ENCODE assay signal across 19 mouse cellular contexts in the genomic region with DNA sequence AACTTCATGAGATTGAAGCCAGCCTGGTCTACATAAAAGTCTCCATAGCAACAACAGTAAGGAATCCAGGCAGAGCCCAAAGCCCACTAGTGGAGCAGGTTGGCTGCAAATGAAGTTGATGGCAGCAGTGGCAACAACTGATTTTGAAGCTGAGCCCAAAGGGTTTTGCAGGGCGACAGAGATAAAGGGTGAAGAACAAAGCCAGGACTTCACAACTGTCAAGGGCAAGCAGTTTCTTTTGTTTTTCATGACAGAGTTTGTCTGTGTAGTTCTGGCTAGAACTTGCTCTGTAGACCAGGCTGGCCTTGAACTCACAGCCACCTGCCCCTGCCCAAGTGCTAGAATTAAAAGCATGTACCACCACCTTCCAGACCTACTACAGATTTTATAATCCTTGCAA. TPM values are rescaled to one million over a fixed set of nuclear protein-coding genes. Genes with fewer than 3 reads are reported as not detected.
DNase-seq lines count a peak whose midpoint lies in the region; ATAC-seq lines count a peak whose summit lies in the region.
"Had no signal": no experiment of that assay in that cellular context is flagged by ENCODE, and none has a peak within 500 bp of the region (broad histone marks: within the 10 kb centered on the region; RNA-seq: fewer than 3 reads in every experiment).

No protein-coding gene starts in this region.

- H3K4me1 ChIP-seq in forebrain, embryonic 12.5 days, result peaks cover 36% of the 10 kb centered on the region
- H3K4me1 ChIP-seq in forebrain, embryonic 16.5 days (replicated peaks; ENCODE audit: control insufficient read depth, insufficient read depth, low read length), result peaks cover 29% of the 10 kb centered on the region
- peaks cover 31% of the 10 kb centered on the region for H3K4me1 ChIP-seq in hindbrain, embryonic 13.5 days (replicated peaks)
- H3K4me1 ChIP-seq in hindbrain, embryonic 16.5 days (ENCODE audit: control insufficient read depth, insufficient read depth, low read depth, low read length), result peaks cover 29% of the 10 kb centered on the region
- H3K4me1 ChIP-seq in neural tube, embryonic 15.5 days, result peaks cover 34% of the 10 kb centered on the region

- no peaks in the 10 kb centered on the region for H3K9me3 ChIP-seq in forebrain, embryonic 12.5 days
- H3K9me3 ChIP-seq in forebrain, embryonic 16.5 days (ENCODE audit: control insufficient read depth, low read length), result no peaks in the 10 kb centered on the region
- no peaks in the 10 kb centered on the region for H3K9me3 ChIP-seq in hindbrain, embryonic 13.5 days
- no peaks in the 10 kb centered on the region for H3K9me3 ChIP-seq in hindbrain, embryonic 16.5 days (ENCODE audit: control insufficient read depth, low read length)
- H3K9me3 ChIP-seq in neural tube, embryonic 15.5 days (replicated peaks), result no peaks in the 10 kb centered on the region
- H3K9me3 ChIP-seq: embryonic facial prominence, embryonic 12.5 days; G1E; hindbrain, embryonic 15.5 days had no signal

- WGBS in forebrain, embryonic 12.5 days, result 48% methylated on average over 1 of the region's 1 CpGs
- 27% methylated on average over 1 of the region's 1 CpGs for WGBS in forebrain, embryonic 16.5 days
- WGBS in hindbrain, embryonic 13.5 days, result 35% methylated on average over 1 of the region's 1 CpGs
- WGBS in hindbrain, embryonic 16.5 days, result 25% methylated on average over 1 of the region's 1 CpGs
- WGBS in neural tube, embryonic 15.5 days, result 37% methylated on average over 1 of the region's 1 CpGs

- H3K4me2 ChIP-seq in forebrain, embryonic 12.5 days, result no peak overlapping the region
- H3K4me2 ChIP-seq in forebrain, embryonic 16.5 days (ENCODE audit: low read length), result no peak overlapping the region
- H3K4me2 ChIP-seq in hindbrain, embryonic 13.5 days, result no peak overlapping the region
- H3K4me2 ChIP-seq in hindbrain, embryonic 16.5 days (ENCODE audit: low read length), result no peak overlapping the region
- H3K4me2 ChIP-seq in neural tube, embryonic 15.5 days, result no peak overlapping the region

- no peak for DNase-seq in neural tube, embryonic 10.5 days (ENCODE audit: extremely low spot score, low spot score)
- peak; percentile 72 for DNase-seq in ZHBTc4 (ENCODE audit: low read depth, low spot score)
- DNase-seq: adrenal gland, postnatal 14 days; cerebellum, adult 2 months; cerebellum, postnatal 14 days; forebrain, postnatal 0 days; gastrocnemius, postnatal 36 days; heart, adult 11 months; heart, postnatal 10 days; kidney, adult 18-20 months had no signal

- H3K36me3 ChIP-seq in forebrain, embryonic 12.5 days (replicated peaks), result peaks cover 19% of the 10 kb centered on the region
- H3K36me3 ChIP-seq in forebrain, embryonic 16.5 days (ENCODE audit: control insufficient read depth, insufficient read depth), result no peaks in the 10 kb centered on the region
- H3K36me3 ChIP-seq in hindbrain, embryonic 13.5 days, result peaks cover 11% of the 10 kb centered on the region
- H3K36me3 ChIP-seq in hindbrain, embryonic 16.5 days (ENCODE audit: control insufficient read depth, insufficient read depth, low read length), result peaks cover 6% of the 10 kb centered on the region
- peaks cover 10% of the 10 kb centered on the region for H3K36me3 ChIP-seq in neural tube, embryonic 15.5 days

- H3K27me3 ChIP-seq in forebrain, embryonic 12.5 days, result no peaks in the 10 kb centered on the region
- H3K27me3 ChIP-seq in forebrain, embryonic 16.5 days (replicated peaks; ENCODE audit: control insufficient read depth, insufficient read depth, low read length), result no peaks in the 10 kb centered on the region
- no peaks in the 10 kb centered on the region for H3K27me3 ChIP-seq in hindbrain, embryonic 13.5 days
- H3K27me3 ChIP-seq in hindbrain, embryonic 16.5 days (replicated peaks; ENCODE audit: control insufficient read depth, insufficient read depth, low read length), result no peaks in the 10 kb centered on the region
- H3K27me3 ChIP-seq in neural tube, embryonic 15.5 days (replicated peaks), result no peaks in the 10 kb centered on the region
- H3K27me3 ChIP-seq: embryonic facial prominence, embryonic 12.5 days; hindbrain, embryonic 15.5 days had no signal

- no peak overlapping the region; the same call in 1 of the 2 replicates for H3K9ac ChIP-seq in forebrain, embryonic 12.5 days
- no peak overlapping the region for H3K9ac ChIP-seq in forebrain, embryonic 16.5 days (replicated peaks; ENCODE audit: low read depth, low read length)
- H3K9ac ChIP-seq in hindbrain, embryonic 13.5 days, result no peak overlapping the region
- no peak overlapping the region for H3K9ac ChIP-seq in hindbrain, embryonic 16.5 days (ENCODE audit: low read depth, low read length)
- H3K9ac ChIP-seq in neural tube, embryonic 15.5 days (replicated peaks), result no peak overlapping the region
- H3K9ac ChIP-seq: forebrain, postnatal 0 days had no signal

- H3K27ac ChIP-seq in forebrain, embryonic 12.5 days, result peak overlapping the region; percentile 42; the same call in 1 of the 2 replicates
- no peak overlapping the region for H3K27ac ChIP-seq in forebrain, embryonic 16.5 days (ENCODE audit: low read length)
- peak overlapping the region; percentile 26; the same call in 1 of the 2 replicates for H3K27ac ChIP-seq in hindbrain, embryonic 13.5 days
- no peak overlapping the region for H3K27ac ChIP-seq in hindbrain, embryonic 16.5 days (ENCODE audit: low read depth, low read length)
- 0 out of 2 replicates have a peak overlapping the region, but pooled peaks have one; percentile 23 for H3K27ac ChIP-seq in neural tube, embryonic 15.5 days (replicated peaks)

- no peak overlapping the region; the same call in 1 of the 2 replicates for H3K4me3 ChIP-seq in forebrain, embryonic 12.5 days (replicated peaks)
- no peak overlapping the region for H3K4me3 ChIP-seq in forebrain, embryonic 16.5 days (replicated peaks; ENCODE audit: low read length)
- H3K4me3 ChIP-seq in hindbrain, embryonic 13.5 days, result no peak overlapping the region
- no peak overlapping the region for H3K4me3 ChIP-seq in hindbrain, embryonic 16.5 days (ENCODE audit: low read length)
- H3K4me3 ChIP-seq in neural tube, embryonic 15.5 days (replicated peaks), result no peak overlapping the region

- ATAC-seq in forebrain, embryonic 12.5 days (ENCODE audit: low FRiP score), result no peak
- ATAC-seq in forebrain, embryonic 16.5 days, result no peak
- ATAC-seq in hindbrain, embryonic 13.5 days (ENCODE audit: low FRiP score), result no peak
- no peak for ATAC-seq in hindbrain, embryonic 16.5 days
- ATAC-seq in neural tube, embryonic 15.5 days (ENCODE audit: low FRiP score), result no peak
- ATAC-seq: activated CD4-positive, CD25-positive, alpha-beta regulatory T cell, adult 4 months; forebrain, postnatal 0 days had no signal

RNA-seq across cellular contexts. Expression of a gene that starts 1.6 kb away (rescaled TPM):
- polyA plus RNA-seq in forebrain, embryonic 12.5 days (2016; fragmentation: Nextera tagmentation; extraction: Ambion mirVana), result 595 and 609 TPM in 2 replicates
- 551 and 582 TPM in 2 replicates for polyA plus RNA-seq in forebrain, embryonic 16.5 days (2015; fragmentation: Nextera tagmentation; extraction: Ambion mirVana)
- polyA plus RNA-seq in hindbrain, embryonic 13.5 days (2015; fragmentation: Nextera tagmentation; extraction: Ambion mirVana), result 495 and 503 TPM in 2 replicates
- polyA plus RNA-seq in hindbrain, embryonic 16.5 days (2015; fragmentation: Nextera tagmentation; extraction: Ambion mirVana), result 389 and 459 TPM in 2 replicates
- polyA plus RNA-seq in neural tube, embryonic 15.5 days (2015; fragmentation: Nextera tagmentation; extraction: Ambion mirVana), result 433 and 459 TPM in 2 replicates

RNA-seq across cellular contexts. Expression of a gene that starts 14.2 kb away (rescaled TPM):
- polyA plus RNA-seq in forebrain, embryonic 12.5 days (2016; fragmentation: Nextera tagmentation; extraction: Ambion mirVana), result 37.8 and 39.1 TPM in 2 replicates
- 29.4 and 32.6 TPM in 2 replicates for polyA plus RNA-seq in forebrain, embryonic 16.5 days (2015; fragmentation: Nextera tagmentation; extraction: Ambion mirVana)
- polyA plus RNA-seq in hindbrain, embryonic 13.5 days (2015; fragmentation: Nextera tagmentation; extraction: Ambion mirVana), result 34.1 and 35.8 TPM in 2 replicates
- 30.1 and 34.0 TPM in 2 replicates for polyA plus RNA-seq in hindbrain, embryonic 16.5 days (2015; fragmentation: Nextera tagmentation; extraction: Ambion mirVana)
- 29.2 and 29.6 TPM in 2 replicates for polyA plus RNA-seq in neural tube, embryonic 15.5 days (2015; fragmentation: Nextera tagmentation; extraction: Ambion mirVana)

RNA-seq across cellular contexts. Expression of a gene that starts 21.3 kb away (rescaled TPM):
- 172 and 178 TPM in 2 replicates for polyA plus RNA-seq in forebrain, embryonic 12.5 days (2016; fragmentation: Nextera tagmentation; extraction: Ambion mirVana)
- 158 and 166 TPM in 2 replicates for polyA plus RNA-seq in forebrain, embryonic 16.5 days (2015; fragmentation: Nextera tagmentation; extraction: Ambion mirVana)
- 142 and 147 TPM in 2 replicates for polyA plus RNA-seq in hindbrain, embryonic 13.5 days (2015; fragmentation: Nextera tagmentation; extraction: Ambion mirVana)
- 136 and 158 TPM in 2 replicates for polyA plus RNA-seq in hindbrain, embryonic 16.5 days (2015; fragmentation: Nextera tagmentation; extraction: Ambion mirVana)
- polyA plus RNA-seq in neural tube, embryonic 15.5 days (2015; fragmentation: Nextera tagmentation; extraction: Ambion mirVana), result 136 and 141 TPM in 2 replicates

RNA-seq across cellular contexts. Expression of a gene that starts 22.3 kb away (rescaled TPM):
- 80.7 and 83.8 TPM in 2 replicates for polyA plus RNA-seq in forebrain, embryonic 12.5 days (2016; fragmentation: Nextera tagmentation; extraction: Ambion mirVana)
- 121 and 122 TPM in 2 replicates for polyA plus RNA-seq in forebrain, embryonic 16.5 days (2015; fragmentation: Nextera tagmentation; extraction: Ambion mirVana)
- 108 and 112 TPM in 2 replicates for polyA plus RNA-seq in hindbrain, embryonic 13.5 days (2015; fragmentation: Nextera tagmentation; extraction: Ambion mirVana)
- 112 and 120 TPM in 2 replicates for polyA plus RNA-seq in hindbrain, embryonic 16.5 days (2015; fragmentation: Nextera tagmentation; extraction: Ambion mirVana)
- 105 and 110 TPM in 2 replicates for polyA plus RNA-seq in neural tube, embryonic 15.5 days (2015; fragmentation: Nextera tagmentation; extraction: Ambion mirVana)

RNA-seq across cellular contexts. Expression of a gene that starts 22.4 kb away (rescaled TPM):
- 95.2 and 96.0 TPM in 2 replicates for polyA plus RNA-seq in forebrain, embryonic 12.5 days (2016; fragmentation: Nextera tagmentation; extraction: Ambion mirVana)
- polyA plus RNA-seq in forebrain, embryonic 16.5 days (2015; fragmentation: Nextera tagmentation; extraction: Ambion mirVana), result 103 and 110 TPM in 2 replicates
- 86.8 and 93.7 TPM in 2 replicates for polyA plus RNA-seq in hindbrain, embryonic 13.5 days (2015; fragmentation: Nextera tagmentation; extraction: Ambion mirVana)
- polyA plus RNA-seq in hindbrain, embryonic 16.5 days (2015; fragmentation: Nextera tagmentation; extraction: Ambion mirVana), result 90.7 and 92.8 TPM in 2 replicates
- 89.9 and 92.0 TPM in 2 replicates for polyA plus RNA-seq in neural tube, embryonic 15.5 days (2015; fragmentation: Nextera tagmentation; extraction: Ambion mirVana)

Comparison
In these comparisons a context has a peak if more than half of its experiments do, and no peak if none do; other contexts are left out.
1. H3K27ac ChIP-seq: peak in forebrain, embryonic 12.5 days (single experiment), hindbrain, embryonic 13.5 days (single experiment) and neural tube, embryonic 15.5 days (single experiment); none in forebrain, embryonic 16.5 days (single experiment) and hindbrain, embryonic 16.5 days (single experiment).